Mouse (Mus musculus) midbrain, postnatal 0 days (tissue): ENCODE measurements around the gene Coa7. TPM values are rescaled to one million over a fixed set of nuclear protein-coding genes. Genes with fewer than 3 reads are reported as not detected.

Experiments used
- ATAC-seq: fragments of 200-750 bp; cut with Nextera tagmentation; 2 replicates; pipeline ENCODE4 v1.8.0; 2017; ENCODE audit warnings: moderate number of reproducible peaks, mild to moderate bottlenecking, moderate TSS enrichment, moderate library complexity; ENCODE audit not compliant: low FRiP score
- DNase-seq: peaks from one replicate; pipeline ENCODE4 v3.0.0-alpha.2; 2015; ENCODE audit warnings: low spot score
- H3K27ac ChIP-seq: fragments of 300-500 bp; sonication (generic); 2 replicates; pipeline ENCODE4 v1.5.1; 2014; ENCODE audit warnings: low read depth, mild to moderate bottlenecking, low read length, mixed read lengths
- H3K27me3 ChIP-seq: fragments of 300-500 bp; sonication (generic); 2 replicates; pipeline ENCODE4 v1.6.1; 2014; ENCODE audit warnings: low read length, control low read depth, mixed read lengths; ENCODE audit not compliant: insufficient read depth
- H3K36me3 ChIP-seq: fragments of 300-500 bp; sonication (generic); 2 replicates; pipeline ENCODE4 v1.6.1; 2014; ENCODE audit warnings: low read length, control low read depth, mixed read lengths; ENCODE audit not compliant: insufficient read depth
- H3K4me1 ChIP-seq: fragments of 300-500 bp; sonication (generic); 2 replicates; pipeline ENCODE4 v1.6.1; 2014; ENCODE audit warnings: mild to moderate bottlenecking, control low read depth, antibody characterized with exemption, low read length, mixed read lengths; ENCODE audit not compliant: insufficient read depth
- H3K4me2 ChIP-seq: fragments of 300-500 bp; sonication (generic); 2 replicates; pipeline ENCODE4 v1.6.1; 2014; ENCODE audit warnings: low read depth, mild to moderate bottlenecking, low read length, mixed read lengths; ENCODE audit not compliant: poor library complexity, severe bottlenecking
- H3K4me3 ChIP-seq: fragments of 300-500 bp; sonication (generic); 2 replicates; pipeline ENCODE4 v1.5.1; 2014; ENCODE audit warnings: low read depth, mild to moderate bottlenecking, low read length, moderate library complexity
- H3K9ac ChIP-seq: fragments of 300-500 bp; sonication (generic); replicated peaks from 2 replicates; pipeline ENCODE4 v1.6.1; 2014; ENCODE audit warnings: mild to moderate bottlenecking, low read length, moderate library complexity, mixed read lengths; ENCODE audit not compliant: poor library complexity, severe bottlenecking
- H3K9me3 ChIP-seq: fragments of 300-500 bp; sonication (generic); 2 replicates; pipeline ENCODE4 v1.6.1; 2016; ENCODE audit warnings: low read length, control low read depth
- CTCF ChIP-seq: IDR thresholded peaks from 2 replicates; pipeline ENCODE4 v1.5.1; 2016; ENCODE audit warnings: antibody characterized with exemption, mild to moderate bottlenecking
- WGBS: fragments of 180-500 bp; shearing (Covaris S2); extraction: QIAGEN DNeasy Blood & Tissue Kit; methylation state at CpG from one replicate; pipeline ENCODE4 v1.1.7; 2014; 5-methylcytosine and 5-hydroxymethylcytosine counted together
- polyA plus RNA-seq: library from polyadenylated mRNA; unstranded; fragments of >200 nt; fragmentation: Nextera tagmentation; extraction: Ambion mirVana; gene quantifications from 2 replicates; pipeline ENCODE4 v1.2.1, GENCODE M21; 2015
- total RNA-seq: library from RNA; depleted of rRNA; stranded (reverse); fragments of >200 nt; gene quantifications from 2 replicates; pipeline ENCODE4 v1.2.3, GENCODE M21; 2014

The Coa7 gene
- total and polyA plus RNA-seq, 2 experiments from 2014 or later, result 59.5 to 59.6 TPM

- Histone ChIP-seq H3K27me3 (no peaks in the 10 kb centered on the region), H3K9me3 (no peaks in the 10 kb centered on the region), H3K9ac (no peak overlapping the region), H3K4me1 (peaks cover 17% of the 10 kb centered on the region), H3K4me3 (no peak overlapping the region), H3K27ac (no peak overlapping the region), H3K36me3 (no peaks in the 10 kb centered on the region), H3K4me2 (no peak overlapping the region)
- DNase-seq (no peak), ATAC-seq (no peak)
- 17% methylated on average over 5 of the region's 5 CpGs for WGBS
- TF ChIP-seq CTCF, result no peak
Observed at GRCm38 (mm10) chr4:108364111-108364476, 36.2 kb downstream of the Coa7 start.

GRCm38 (mm10) chr4:108369254-108369653 is 41.3 kb downstream of the Coa7 start:
- H3K27me3 ChIP-seq, result no peaks in the 10 kb centered on the region
- H3K36me3 ChIP-seq, result no peaks in the 10 kb centered on the region
- WGBS, result 28% methylated on average over 5 of the region's 5 CpGs
- no peaks in the 10 kb centered on the region for H3K4me1 ChIP-seq
- H3K27ac ChIP-seq, result no peak overlapping the region
- no peak for ATAC-seq
- TF ChIP-seq CTCF, result no peak
- H3K9ac ChIP-seq, result no peak overlapping the region
- DNase-seq, result no peak
- H3K9me3 ChIP-seq, result no peaks in the 10 kb centered on the region
- H3K4me2 ChIP-seq, result no peak overlapping the region
- no peak overlapping the region for H3K4me3 ChIP-seq

- TF ChIP-seq CTCF, result no peak
- no peak overlapping the region for H3K9ac ChIP-seq
- H3K27ac ChIP-seq, result no peak overlapping the region
- no peak overlapping the region for H3K4me2 ChIP-seq
- DNase-seq (no peak), ATAC-seq (no peak)
- WGBS, result 69% methylated on average over 4 of the region's 4 CpGs
- no peaks in the 10 kb centered on the region for H3K36me3 ChIP-seq
- H3K4me3 ChIP-seq, result no peak overlapping the region
- H3K4me1 ChIP-seq, result no peaks in the 10 kb centered on the region
- no peaks in the 10 kb centered on the region for H3K27me3 ChIP-seq
- no peaks in the 10 kb centered on the region for H3K9me3 ChIP-seq
Observed at GRCm38 (mm10) chr4:108370409-108370808, 42.5 kb downstream of the Coa7 start.

DNA sequence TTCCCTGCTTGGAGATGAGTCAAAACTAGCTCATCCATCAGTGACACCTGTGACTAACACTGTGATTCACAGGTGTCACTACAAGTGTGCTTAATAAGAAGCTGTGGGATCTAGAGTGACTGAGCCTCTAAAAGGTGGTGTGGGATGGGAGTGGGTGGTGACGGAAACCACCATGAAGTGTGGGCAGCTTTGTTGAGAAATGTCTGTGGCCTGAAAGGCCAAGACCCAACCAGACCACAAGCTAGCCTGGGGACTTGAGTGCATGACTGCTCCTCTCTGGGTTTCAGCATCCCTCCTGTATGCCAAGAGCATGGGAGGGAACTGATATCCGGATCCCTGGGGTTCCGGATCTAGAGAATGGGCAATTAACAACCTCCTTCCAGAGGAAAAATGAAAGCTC is 43.5 kb downstream of the Coa7 start:
- DNase-seq, result no peak
- Histone ChIP-seq H3K9ac (no peak overlapping the region), H3K27me3 (no peaks in the 10 kb centered on the region), H3K4me1 (no peaks in the 10 kb centered on the region), H3K27ac (no peak overlapping the region), H3K36me3 (no peaks in the 10 kb centered on the region), H3K4me2 (no peak overlapping the region), H3K4me3 (no peak overlapping the region), H3K9me3 (no peaks in the 10 kb centered on the region)
- no peak for TF ChIP-seq CTCF
- ATAC-seq, result no peak
- 90% methylated on average over 3 of the region's 3 CpGs for WGBS

DNA sequence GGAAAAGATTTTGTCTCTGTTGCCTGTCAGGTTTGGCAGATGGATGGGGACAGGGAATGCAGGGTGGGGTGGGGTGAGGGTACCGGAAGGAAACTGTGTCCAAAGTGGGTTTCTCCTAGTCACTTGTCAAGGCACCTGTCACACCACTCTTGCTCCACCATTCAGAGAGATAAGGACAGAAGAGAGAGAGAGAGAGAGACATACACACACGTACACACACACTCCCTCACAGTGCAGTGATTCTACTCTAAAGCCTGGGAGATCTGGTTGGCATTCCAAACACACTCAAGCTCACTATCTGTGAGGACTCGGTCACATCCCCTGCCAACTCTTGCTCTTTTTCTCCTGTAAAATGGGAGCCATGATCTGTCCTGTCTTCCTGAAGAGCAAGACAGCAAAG is 44.2 kb downstream of the Coa7 start:
- H3K9me3 ChIP-seq, result no peaks in the 10 kb centered on the region
- H3K36me3 ChIP-seq, result no peaks in the 10 kb centered on the region
- H3K4me3 ChIP-seq, result no peak overlapping the region
- TF ChIP-seq CTCF, result no peak
- H3K4me2 ChIP-seq, result no peak overlapping the region
- H3K4me1 ChIP-seq, result no peaks in the 10 kb centered on the region
- H3K9ac ChIP-seq, result no peak overlapping the region
- DNase-seq, result no peak
- H3K27me3 ChIP-seq, result no peaks in the 10 kb centered on the region
- ATAC-seq, result no peak
- 80% methylated on average over 3 of the region's 3 CpGs for WGBS
- H3K27ac ChIP-seq, result no peak overlapping the region

DNA sequence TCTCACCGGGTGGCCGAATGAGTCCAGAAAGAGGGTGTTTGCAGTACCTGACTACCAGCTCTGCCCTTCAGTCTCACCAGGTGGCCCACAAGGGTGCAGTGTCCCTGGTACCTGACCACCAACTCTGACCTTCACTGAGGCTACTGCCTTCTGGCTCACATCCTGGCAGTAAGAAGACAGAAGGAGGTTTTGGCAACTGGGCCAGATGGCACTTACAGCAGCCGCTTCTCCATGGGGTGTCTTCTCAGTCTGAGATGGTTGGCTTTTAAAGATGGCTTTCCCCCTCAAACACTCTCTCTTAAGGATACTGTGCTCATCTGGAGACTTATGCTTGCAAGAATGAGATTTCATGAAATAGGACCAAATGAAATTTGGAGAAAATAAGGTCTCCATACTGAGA is 51.5 kb downstream of the Coa7 start:
- no peaks in the 10 kb centered on the region for H3K27me3 ChIP-seq
- H3K4me3 ChIP-seq, result no peak overlapping the region
- H3K4me1 ChIP-seq, result peaks cover 6% of the 10 kb centered on the region; the same call in 1 of the 2 replicates
- H3K27ac ChIP-seq, result no peak overlapping the region
- WGBS, result 83% methylated on average over 3 of the region's 3 CpGs
- H3K36me3 ChIP-seq, result no peaks in the 10 kb centered on the region; the same call in 1 of the 2 replicates
- DNase-seq (peak; percentile 60), ATAC-seq (no peak)
- no peak for TF ChIP-seq CTCF
- H3K9ac ChIP-seq, result no peak overlapping the region
- H3K9me3 ChIP-seq, result no peaks in the 10 kb centered on the region
- no peak overlapping the region for H3K4me2 ChIP-seq
